Mouse (Mus musculus) brain, embryonic 18.5 days (tissue): ENCODE data around the gene Lhfp.
"Not testable (repeated sequence)": the region's sequence is repeated elsewhere in the genome, so short reads cannot be mapped to it uniquely, and the experiment has no call there.

ENCODE experiments used
- DNase-seq: peaks from one replicate; pipeline ENCODE4 v3.0.0-alpha.2; 2012; ENCODE audit warnings: low read depth, low spot score

The Lhfp gene

DNA sequence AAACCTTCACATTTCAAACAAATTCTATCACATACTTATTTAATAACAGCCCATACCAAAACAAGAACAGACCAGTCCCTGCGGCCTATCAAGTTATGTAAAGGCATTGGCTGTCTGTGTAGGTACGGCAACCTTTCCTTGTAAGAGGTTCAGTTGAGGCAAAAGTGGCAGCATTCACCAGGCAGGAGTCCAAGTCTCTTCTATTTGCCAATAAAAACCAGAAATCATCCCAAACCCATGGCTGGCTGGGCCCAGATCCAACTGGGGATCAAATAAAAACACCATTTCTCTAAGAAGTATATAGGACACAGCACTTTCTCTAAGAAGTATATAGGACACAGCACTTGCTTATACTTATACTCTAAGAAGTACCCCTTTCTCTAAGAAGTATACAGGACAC lies 171.3 kb downstream of the Lhfp start:
- no peak for DNase-seq

DNA sequence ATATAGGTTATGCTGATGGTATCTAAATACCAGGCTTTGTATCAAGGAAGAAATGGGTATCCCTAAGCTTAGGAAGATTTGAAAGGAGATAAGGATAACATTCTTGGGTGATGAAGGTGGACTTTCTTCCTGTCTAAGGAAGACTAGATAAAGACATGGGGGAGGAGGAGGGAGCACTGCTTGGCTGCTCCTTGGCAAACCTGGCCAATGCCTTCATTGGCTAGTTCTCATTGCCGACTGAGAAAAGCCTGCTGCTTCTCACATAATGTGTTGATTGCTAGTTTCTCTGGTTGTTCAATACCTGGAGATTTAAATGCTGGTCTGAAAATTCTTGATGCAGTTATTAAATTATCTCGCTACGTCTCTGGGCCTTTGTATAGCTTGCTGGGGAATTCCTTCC lies 172.0 kb downstream of the Lhfp start:
- DNase-seq, result no peak

DNA sequence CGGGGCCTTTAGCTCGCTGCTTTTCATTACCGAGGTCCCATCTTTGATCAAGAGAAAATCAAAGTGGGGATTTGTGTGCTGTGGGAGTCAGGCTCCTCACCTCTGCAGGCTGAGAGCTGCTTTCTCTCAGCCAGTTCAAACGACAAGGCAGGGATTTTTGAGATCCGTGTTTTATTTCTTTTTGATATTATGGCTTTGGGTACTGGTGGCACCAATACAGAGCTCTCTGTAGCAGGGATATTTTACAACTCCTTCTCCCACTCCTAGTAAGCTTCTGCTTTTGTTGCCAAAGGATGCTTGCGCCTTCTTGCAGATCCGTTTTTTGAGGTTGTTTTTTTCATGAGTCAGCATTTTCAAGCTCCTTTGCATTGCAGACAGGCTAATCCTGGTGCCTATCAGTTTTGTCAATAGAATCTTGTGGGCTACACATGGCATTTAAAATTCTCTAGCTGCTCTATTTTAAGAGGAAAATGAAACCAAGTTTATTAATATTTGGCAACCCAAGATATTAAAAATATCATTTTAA lies 172.5 kb downstream of the Lhfp start:
- DNase-seq, result no peak

DNA sequence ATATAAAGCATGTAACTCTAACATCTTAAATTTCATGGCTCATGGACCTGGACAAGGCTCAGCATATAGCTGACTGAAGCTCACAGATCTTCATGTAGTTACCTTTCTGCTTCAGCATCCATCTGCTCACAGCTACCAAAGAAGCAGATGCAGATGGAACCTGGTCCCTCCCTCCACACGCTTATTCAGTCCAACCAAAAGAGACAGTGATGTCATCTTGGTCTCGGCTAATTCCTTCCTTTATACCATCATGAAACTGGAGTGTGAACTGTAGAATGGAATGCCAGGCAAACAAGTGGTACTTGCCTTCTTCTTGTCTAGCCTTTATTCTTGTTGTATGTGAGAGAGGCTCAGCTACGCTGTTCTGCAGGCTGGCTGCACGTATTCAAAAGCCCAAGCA lies 173.1 kb downstream of the Lhfp start:
- no peak for DNase-seq

DNA sequence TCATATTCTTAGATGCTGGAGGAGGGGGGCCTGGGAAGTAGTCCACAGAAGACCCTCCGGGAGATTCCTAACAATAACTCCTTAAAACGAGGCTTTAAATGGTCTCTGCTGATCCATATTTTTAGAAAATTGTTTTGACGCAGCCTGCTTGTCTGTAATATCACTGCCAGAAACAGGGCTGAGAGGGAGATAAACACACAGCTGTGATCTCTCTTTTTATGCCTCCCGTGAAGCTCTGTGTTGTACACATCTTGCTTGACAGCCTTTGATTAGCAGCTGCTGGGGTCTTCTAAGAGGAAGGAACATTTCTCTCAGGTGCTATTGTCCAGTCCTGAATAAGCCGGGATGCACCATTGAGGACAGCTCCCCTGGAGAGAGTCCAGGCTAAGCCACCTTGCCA lies 176.4 kb downstream of the Lhfp start:
- no peak for DNase-seq

DNA sequence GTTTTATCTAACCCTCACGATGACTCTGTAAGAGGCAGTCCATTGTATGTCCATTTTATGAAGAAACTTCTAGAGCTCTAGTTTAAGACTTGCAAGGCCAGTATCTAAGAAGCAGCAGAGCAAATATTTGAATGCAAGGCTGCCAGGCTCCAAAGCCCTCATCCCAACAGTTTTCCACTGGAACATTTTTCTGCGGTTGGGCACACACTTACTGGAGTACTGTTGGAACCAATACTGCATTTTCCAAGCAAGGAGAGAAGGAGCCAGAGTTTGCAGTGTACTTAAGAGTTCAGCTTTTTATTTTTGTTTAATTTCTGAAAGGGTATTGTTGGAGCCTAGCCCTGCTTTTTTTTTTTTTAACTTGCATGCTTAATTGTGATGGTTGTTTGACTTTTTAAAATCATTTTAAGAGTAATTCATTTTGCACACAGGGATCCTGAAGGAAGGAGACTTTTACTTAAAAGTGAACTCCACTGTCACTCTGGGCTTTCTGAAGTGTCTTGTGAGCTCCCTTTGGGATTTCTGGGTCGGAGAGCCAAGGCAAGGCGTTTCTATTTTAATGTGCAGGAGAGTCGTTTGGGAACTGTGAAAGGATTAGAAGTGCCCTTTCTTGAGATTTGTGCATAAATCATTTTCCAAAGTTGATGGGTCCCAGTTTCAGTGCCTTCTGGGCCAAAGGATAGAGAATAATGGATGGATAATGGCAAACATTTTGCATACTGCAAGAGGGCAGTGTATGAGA lies 180.4 kb downstream of the Lhfp start:
- no peak for DNase-seq

DNA sequence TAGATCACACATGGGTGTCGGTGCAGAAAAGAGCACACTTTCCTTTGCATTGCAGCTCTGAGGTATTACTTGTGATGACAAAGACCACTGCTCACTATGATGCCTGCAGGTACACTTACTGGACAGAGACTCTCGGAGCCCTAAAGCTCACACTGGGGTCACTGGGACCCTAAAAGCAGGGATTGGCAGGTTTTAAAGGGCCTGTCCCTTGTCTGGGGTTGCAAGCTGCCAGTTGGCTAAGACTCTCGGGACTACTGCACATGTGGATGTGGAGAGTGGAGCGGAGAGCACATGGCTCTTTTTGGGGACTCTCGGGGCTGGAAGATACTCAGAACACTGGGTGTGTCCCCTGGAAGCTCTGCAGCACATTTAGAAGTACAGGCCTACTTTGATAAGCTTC lies 182.8 kb downstream of the Lhfp start:
- DNase-seq, result no peak

DNA sequence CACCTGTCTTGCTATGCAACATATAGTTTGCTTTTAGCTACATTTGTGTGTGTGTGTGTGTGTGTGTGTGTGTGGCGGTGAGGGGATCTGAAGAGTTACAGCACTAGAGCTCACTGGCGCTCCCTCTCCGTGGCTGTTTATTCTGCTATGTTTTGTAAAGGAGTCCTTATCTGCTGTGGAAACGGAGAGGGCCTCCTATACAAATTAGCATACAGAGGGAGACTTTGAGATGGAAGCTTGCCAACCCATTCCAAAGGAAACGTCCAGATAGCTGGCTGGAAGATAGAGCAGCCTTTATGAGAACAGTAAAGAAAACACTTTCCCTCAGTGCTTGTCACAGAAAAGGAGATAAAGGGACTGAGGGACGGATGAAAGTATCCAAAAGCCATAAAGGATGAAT lies 184.4 kb downstream of the Lhfp start:
- no peak for DNase-seq

DNA sequence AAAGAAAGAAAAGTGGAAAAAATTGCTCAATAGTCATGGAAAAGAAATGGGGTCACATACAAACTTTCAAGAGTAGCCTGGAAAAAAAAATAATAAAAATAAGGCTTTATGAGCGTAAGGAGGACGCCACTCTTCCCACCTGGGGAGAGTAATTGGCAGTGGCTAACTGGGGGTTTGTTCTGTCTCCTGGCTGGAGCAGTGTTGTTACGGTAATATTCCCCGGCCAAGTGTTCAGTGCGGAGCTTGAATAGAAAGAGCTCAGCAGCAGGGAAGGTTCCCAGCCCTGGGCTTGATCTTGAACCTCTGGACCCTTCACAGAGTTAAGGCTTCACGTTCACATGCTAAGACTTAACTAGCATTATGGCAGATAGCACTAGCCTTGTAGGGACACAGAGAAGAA lies 184.9 kb downstream of the Lhfp start:
- DNase-seq, result no peak

DNA sequence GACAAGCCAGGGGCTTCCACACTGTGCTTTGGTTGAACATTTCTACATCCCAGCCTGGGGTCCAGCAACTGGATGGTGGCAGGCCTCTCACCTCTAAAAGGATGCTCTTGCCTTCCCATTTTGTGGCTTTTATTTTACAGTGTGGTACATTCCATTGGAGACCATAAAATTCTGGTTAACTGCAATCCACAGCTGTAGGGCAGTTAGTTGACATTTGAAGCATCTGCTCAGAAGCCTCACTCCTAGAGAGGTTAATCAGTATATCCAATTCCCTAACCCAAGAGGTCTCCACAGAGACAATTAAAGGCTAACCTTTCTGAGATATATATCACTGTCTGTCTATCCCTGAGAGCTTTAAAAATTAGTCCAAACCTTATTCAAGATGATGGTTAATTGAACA lies 186.5 kb downstream of the Lhfp start:
- DNase-seq, result no peak

DNA sequence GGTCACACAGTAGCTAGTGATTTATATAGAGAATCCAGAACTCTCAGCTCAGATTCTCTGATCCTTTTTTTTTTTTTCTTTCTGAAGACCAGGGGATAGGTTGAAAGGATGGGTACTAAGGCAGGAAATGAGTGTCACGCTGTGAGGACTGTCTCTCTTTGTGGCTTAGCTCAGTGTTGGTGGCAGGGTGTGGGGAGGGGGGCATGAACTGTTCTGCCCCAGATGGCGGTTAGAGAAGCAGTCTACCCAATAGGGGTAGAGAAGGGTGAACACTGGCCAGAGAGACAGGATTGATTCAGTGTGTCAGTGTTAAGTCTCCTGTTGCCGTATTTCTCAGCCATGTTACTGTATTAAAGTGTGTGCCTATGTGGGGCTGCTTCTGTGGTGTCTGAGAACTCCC lies 189.2 kb downstream of the Lhfp start:
- no peak for DNase-seq

DNA sequence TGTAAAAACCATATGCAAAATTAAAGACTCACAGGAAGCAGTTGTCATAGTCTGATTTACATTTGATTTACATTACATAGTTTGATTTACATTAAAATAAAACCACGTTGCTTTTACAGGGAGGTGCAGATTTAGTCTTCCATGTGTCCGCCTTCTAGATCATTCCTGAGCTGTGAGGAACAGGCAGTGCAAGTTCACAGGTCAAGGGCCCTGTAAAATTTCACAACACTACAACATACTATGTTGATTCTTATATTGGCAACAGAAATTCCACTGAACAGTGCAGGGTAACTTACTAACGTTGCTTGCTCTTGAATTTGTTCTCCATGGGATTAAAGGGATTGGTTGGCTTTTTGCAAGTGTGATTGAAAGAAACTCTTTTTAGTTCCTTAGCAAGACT lies 189.8 kb downstream of the Lhfp start:
- DNase-seq, result no peak

DNA sequence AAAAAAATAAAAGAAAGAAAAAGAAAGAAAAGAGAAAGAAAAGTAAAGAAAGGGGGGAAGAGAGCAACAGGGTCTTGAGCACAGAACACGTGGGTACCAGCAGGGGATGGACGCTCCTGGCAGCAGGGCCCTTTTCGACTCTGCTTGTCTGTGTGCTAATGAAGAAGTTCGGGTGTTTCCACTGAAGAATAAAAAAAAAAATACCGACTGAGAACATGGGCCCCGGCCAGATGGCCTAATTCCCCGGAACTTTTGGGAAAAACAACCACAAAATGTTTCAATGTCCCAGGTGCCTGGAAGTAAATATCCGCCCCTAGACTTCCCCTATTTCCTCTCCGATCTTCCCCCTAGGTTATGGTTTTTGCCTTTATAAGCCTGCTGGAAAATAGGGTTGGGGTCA lies 191.1 kb downstream of the Lhfp start:
- not testable (repeated sequence) for DNase-seq

DNA sequence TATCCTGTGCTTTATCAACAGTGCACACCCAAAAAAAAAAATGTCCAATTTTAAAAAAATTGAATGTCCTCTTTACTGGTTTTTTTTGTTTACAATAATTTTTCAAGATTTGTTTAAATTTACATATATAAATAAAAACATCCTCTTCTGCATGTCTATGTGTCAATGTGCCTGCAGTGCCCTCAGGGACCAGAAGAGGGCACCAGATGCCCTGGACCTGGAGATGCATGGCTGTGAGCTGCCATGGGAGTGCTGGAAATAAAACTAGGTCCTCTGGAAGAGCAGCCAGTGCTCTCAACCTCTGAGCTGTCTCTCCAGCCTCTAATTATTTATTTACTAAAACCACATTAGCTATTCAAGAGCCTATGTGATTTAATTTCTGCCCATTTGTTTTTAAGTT lies 193.4 kb downstream of the Lhfp start:
- DNase-seq, result no peak

DNA sequence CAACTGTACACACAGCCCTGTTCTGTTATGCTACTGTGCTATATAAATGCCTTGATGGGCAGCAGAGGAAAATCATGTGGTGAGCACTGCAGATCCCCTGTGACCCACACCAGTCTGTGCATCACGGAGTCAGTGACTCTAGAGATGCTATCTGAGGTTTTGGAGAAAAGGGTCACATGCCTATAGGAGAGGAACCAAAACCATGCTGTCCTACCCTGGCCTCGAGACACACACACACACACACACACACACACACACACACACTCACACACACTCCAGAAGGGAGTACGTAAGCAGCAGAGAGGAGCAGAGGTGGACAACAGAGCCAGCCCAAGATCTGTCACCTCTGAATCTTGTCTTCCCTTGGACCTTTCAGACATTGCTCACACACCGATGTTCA lies 195.1 kb downstream of the Lhfp start:
- no peak for DNase-seq

DNA sequence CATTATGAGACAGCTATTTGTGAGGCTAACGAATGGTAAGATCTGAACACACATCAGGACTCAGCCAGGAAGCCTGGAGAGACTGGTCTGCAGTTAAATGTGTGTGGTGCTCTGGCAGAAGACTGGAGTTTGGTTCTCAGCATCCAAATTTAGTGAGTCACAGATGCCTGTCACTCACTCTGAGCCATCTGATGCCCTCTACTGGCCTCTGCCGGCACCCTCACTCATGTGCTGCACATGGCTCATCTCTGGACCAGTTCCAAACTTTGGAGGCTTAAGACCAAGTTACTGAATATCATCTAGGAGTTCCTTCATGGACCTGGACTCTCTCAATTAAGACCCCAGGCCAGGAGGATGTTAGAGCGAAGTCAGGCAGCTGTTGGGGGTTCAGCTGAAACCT lies 198.8 kb downstream of the Lhfp start:
- no peak for DNase-seq

DNA sequence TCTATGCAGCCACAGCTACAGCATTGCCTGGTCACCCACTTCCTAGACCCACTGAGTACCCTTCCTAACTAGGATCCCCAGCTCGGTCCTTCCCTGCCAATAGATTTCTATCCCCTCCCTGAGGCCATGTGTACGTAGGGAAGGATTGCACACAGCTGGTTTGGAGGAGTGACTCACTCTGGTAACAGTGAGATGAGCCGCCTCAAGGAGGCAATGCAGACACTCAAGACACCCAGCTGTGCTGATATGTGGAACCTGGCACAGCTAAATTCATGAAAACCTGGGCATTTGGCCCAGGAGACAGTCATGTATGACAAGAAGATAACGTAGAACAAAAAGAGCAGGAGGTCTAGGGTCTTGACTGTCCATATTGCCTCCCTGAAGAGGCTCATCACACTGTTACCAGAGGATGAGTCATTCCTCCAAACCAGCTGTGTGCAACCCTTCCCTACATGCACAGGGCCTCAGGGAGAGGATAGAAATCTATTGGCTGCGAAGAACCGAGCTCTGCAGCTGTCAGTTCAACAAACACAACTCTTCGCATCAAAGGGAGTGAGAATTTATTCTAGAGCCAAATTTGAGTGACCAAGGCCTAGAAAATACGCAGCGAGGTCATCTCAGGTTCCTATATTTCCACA lies 204.4 kb downstream of the Lhfp start:
- DNase-seq, result no peak

DNA sequence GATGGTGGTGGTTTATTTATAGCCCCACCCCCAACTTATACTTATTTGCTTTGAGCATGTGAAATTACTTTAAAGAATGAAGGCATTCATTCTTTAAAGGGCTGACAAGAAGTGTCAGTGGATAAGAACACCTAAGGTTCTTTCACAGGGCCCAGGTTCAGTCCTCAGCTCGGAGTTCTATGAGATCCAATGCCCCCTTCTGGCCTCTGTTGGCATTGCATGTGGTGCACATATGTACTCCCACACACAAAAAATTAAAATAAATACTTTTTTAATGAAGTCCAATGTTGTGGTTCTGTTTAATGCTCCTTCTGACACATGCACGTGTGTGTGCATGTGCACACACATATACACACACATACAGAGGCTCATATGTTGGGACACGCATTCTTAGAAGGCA lies 205.8 kb downstream of the Lhfp start:
- DNase-seq, result no peak

DNA sequence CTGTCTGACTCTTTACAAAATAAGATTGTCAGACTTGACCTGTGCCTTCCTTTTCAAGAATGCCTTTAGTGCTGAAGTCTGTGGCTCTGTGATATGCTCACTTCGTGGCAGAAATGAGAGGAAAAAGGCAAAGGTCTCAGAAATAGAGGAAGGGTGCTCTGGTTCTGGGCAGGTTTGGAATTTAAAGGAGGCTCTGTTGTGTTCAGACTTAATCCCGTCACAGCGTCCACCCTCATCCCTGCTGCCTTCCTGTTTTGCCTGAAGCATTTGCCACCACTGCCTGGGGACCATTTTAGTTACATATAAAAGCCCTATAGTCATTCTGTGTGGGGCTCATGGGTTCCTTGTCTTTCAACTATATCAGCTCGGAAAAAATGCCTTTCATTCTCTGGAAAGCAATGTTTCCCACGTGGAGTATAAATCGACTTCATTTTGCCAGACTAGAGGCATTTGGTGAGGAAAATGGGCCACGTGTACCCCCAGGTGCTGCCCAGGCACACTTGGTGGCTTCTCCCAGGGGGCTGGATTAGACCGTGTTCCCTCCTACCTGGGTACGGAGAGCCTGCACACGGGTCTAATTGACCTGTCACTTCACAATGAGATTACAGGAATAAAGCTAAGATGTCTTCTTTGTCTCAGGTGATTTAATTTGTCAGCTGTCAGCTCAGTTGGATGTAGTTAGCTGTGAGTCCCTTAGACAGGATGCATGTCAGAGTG lies 207.0 kb downstream of the Lhfp start:
- no peak for DNase-seq

DNA sequence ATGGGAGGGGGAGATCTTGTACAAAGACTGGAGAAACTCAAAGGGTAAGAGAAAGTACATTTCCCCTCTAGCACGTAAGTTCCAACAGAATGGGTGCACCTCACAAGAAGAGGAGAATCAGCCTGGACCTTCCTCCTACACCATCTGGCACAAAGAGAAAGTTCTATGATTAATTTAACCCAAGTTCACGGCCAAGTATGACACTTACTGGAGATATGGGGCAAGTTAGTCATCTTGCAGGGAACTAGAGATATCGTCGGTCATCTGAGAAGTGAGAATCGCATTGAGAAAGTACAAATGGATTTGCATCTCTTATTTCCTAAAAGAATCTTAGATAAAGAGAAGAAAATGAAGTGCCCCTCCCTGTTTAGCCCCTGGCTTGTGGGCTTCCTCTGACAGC lies 211.2 kb downstream of the Lhfp start:
- no peak for DNase-seq

DNA sequence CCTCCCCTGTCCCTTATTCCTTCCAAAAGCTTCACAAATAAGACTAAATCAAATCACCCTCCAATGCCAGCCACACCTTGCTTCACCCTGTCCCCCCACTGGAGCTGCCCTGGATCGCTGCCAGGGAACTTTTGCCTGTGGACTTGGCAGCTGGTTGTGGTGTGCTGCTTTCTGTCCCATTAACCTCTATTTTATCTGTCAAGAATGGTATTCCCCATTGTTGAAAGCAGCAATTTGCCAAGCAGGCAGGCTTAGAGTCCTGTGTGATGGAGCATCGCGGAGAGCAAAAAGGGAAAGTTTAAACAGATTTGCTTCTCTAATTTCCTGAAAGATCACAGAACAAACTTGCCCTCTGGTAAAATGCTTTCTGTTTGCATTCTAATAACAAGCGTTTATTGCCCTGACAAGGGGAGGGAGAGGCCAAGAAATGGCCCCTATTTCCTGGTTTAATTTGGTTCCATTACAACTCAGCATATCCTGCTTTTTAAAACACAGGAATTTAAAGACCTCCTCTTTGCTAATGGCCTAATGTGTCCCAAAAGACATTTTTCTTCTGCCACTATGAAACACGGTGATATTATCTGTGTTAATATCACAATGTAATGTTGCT lies 212.0 kb downstream of the Lhfp start:
- DNase-seq, result no peak

DNA sequence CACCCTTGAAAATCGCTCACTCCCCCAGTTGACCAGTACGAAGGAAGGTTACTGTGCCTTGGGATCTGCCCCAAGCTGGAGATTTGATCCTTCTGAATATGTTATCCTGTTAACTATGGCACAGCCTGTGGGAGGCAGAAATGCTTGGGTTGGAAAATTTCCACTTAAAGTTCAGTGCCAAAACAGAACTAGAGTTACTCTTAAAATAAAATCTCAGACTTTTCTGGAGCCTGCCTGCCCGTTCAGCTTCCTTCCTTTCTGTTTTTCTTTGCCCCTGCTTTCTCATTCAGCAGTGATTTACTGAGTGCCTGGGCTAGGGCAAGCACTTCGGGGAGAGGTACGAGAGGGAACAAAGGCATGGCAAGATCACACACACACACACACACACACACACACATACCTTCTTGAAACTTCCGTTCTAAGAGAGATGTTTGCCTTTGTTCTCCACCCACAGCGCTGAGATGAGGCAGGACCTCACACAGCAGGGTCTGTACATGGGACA lies 217.4 kb downstream of the Lhfp start:
- DNase-seq, result no peak
